Mouse (Mus musculus): Measurements from ENCODE around the gene Adamts16. TPM values are rescaled to one million over a fixed set of nuclear protein-coding genes. Genes with fewer than 3 reads are reported as not detected.

Adamts16 gene
- polyA plus RNA-seq, 1 experiment from 2014 or later, result 15.2 TPM

- Histone ChIP-seq H3K4me2 (no peak overlapping the region), H3K9me3 (replicated peaks) (no peaks in the 10 kb centered on the region), H3K4me1 (peaks cover 11% of the 10 kb centered on the region), H3K36me3 (peaks cover 7% of the 10 kb centered on the region; the same call in 1 of the 2 replicates), H3K27ac (no peak overlapping the region), H3K4me3 (replicated peaks) (no peak overlapping the region), H3K9ac (no peak overlapping the region), H3K27me3 (no peaks in the 10 kb centered on the region)
- no peak for ATAC-seq (replicated peaks; ENCODE audit: low FRiP score)
- WGBS, result 26% methylated on average over 1 of the region's 1 CpGs
Measured at GRCm38 (mm10) chr13:70789022-70789421, 52.6 kb downstream of the Adamts16 start.

GRCm38 (mm10) chr13:70785078-70785477, 56.5 kb downstream of the Adamts16 start:
- Histone ChIP-seq H3K4me2 (no peak overlapping the region), H3K27me3 (no peaks in the 10 kb centered on the region), H3K4me3 (replicated peaks) (no peak overlapping the region), H3K9ac (no peak overlapping the region), H3K27ac (no peak overlapping the region), H3K4me1 (0 out of 2 replicates have a peak, but pooled peaks cover 2% of the 10 kb centered on the region), H3K9me3 (replicated peaks) (no peaks in the 10 kb centered on the region), H3K36me3 (peaks cover 3% of the 10 kb centered on the region; the same call in 1 of the 2 replicates)
- WGBS, result 71% methylated on average over 2 of the region's 2 CpGs
- ATAC-seq (replicated peaks; ENCODE audit: low FRiP score), result no peak

GRCm38 (mm10) chr13:70784126-70784525, 57.5 kb downstream of the Adamts16 start:
- no peak overlapping the region for H3K4me3 ChIP-seq (replicated peaks)
- H3K4me2 ChIP-seq, result no peak overlapping the region
- peaks cover 3% of the 10 kb centered on the region; the same call in 1 of the 2 replicates for H3K36me3 ChIP-seq
- H3K9ac ChIP-seq, result no peak overlapping the region
- H3K27ac ChIP-seq, result no peak overlapping the region
- H3K9me3 ChIP-seq (replicated peaks), result no peaks in the 10 kb centered on the region
- H3K27me3 ChIP-seq, result no peaks in the 10 kb centered on the region
- H3K4me1 ChIP-seq, result peaks cover 6% of the 10 kb centered on the region
- 71% methylated on average over 5 of the region's 5 CpGs for WGBS
- 0 out of 2 replicates have a peak, but pooled peaks have one; percentile 29 for ATAC-seq (replicated peaks; ENCODE audit: low FRiP score)

GRCm38 (mm10) chr13:70779781-70780180, 61.8 kb downstream of the Adamts16 start:
- H3K9me3 ChIP-seq (replicated peaks), result no peaks in the 10 kb centered on the region
- no peak for ATAC-seq (replicated peaks; ENCODE audit: low FRiP score)
- H3K4me3 ChIP-seq (replicated peaks), result no peak overlapping the region
- peaks cover 13% of the 10 kb centered on the region for H3K4me1 ChIP-seq
- no peak overlapping the region for H3K27ac ChIP-seq
- no peaks in the 10 kb centered on the region for H3K27me3 ChIP-seq
- no peak overlapping the region for H3K4me2 ChIP-seq
- peaks cover 15% of the 10 kb centered on the region; the same call in 1 of the 2 replicates for H3K36me3 ChIP-seq
- no peak overlapping the region for H3K9ac ChIP-seq
- WGBS, result 54% methylated on average over 7 of the region's 7 CpGs

GRCm38 (mm10) chr13:70778872-70779554, 62.6 kb downstream of the Adamts16 start:
- Histone ChIP-seq H3K4me2 (0 out of 2 replicates have a peak overlapping the region, but pooled peaks have one; percentile 8), H3K27me3 (no peaks in the 10 kb centered on the region), H3K36me3 (peaks cover 17% of the 10 kb centered on the region; the same call in 1 of the 2 replicates), H3K9ac (no peak overlapping the region), H3K27ac (0 out of 2 replicates have a peak overlapping the region, but pooled peaks have one; percentile 20), H3K4me3 (replicated peaks) (no peak overlapping the region), H3K9me3 (replicated peaks) (no peaks in the 10 kb centered on the region), H3K4me1 (peaks cover 13% of the 10 kb centered on the region)
- peak; percentile 60 for ATAC-seq (replicated peaks; ENCODE audit: low FRiP score)
- 13% methylated on average over 9 of the region's 9 CpGs for WGBS

GRCm38 (mm10) chr13:70771100-70771499, 70.5 kb downstream of the Adamts16 start:
- Histone ChIP-seq H3K4me3 (replicated peaks) (no peak overlapping the region), H3K9ac (no peak overlapping the region), H3K9me3 (replicated peaks) (no peaks in the 10 kb centered on the region), H3K4me1 (no peaks in the 10 kb centered on the region), H3K27ac (no peak overlapping the region), H3K36me3 (0 out of 2 replicates have a peak, but pooled peaks cover 16% of the 10 kb centered on the region), H3K4me2 (no peak overlapping the region), H3K27me3 (no peaks in the 10 kb centered on the region)
- no peak for ATAC-seq (replicated peaks; ENCODE audit: low FRiP score)
- 77% methylated on average over 6 of the region's 6 CpGs for WGBS

GRCm38 (mm10) chr13:70769156-70769555, 72.5 kb downstream of the Adamts16 start:
- Histone ChIP-seq H3K9ac (no peak overlapping the region), H3K9me3 (replicated peaks) (no peaks in the 10 kb centered on the region), H3K27ac (no peak overlapping the region), H3K4me1 (no peaks in the 10 kb centered on the region), H3K36me3 (0 out of 2 replicates have a peak, but pooled peaks cover 4% of the 10 kb centered on the region), H3K4me3 (replicated peaks) (no peak overlapping the region), H3K27me3 (no peaks in the 10 kb centered on the region), H3K4me2 (no peak overlapping the region)
- ATAC-seq (replicated peaks; ENCODE audit: low FRiP score), result no peak
- 75% methylated on average over 2 of the region's 2 CpGs for WGBS

GRCm38 (mm10) chr13:70767462-70767861, 74.1 kb downstream of the Adamts16 start:
- H3K9ac ChIP-seq, result no peak overlapping the region
- H3K27ac ChIP-seq, result no peak overlapping the region
- no peak overlapping the region for H3K4me3 ChIP-seq (replicated peaks)
- 0 out of 2 replicates have a peak, but pooled peaks cover 5% of the 10 kb centered on the region for H3K36me3 ChIP-seq
- H3K9me3 ChIP-seq (replicated peaks), result no peaks in the 10 kb centered on the region
- H3K4me1 ChIP-seq, result no peaks in the 10 kb centered on the region
- no peak overlapping the region for H3K4me2 ChIP-seq
- H3K27me3 ChIP-seq, result no peaks in the 10 kb centered on the region
- no peak for ATAC-seq (replicated peaks; ENCODE audit: low FRiP score)

- no peak overlapping the region for H3K4me3 ChIP-seq (replicated peaks)
- no peak overlapping the region for H3K27ac ChIP-seq
- no peak for ATAC-seq (replicated peaks; ENCODE audit: low FRiP score)
- peaks cover 10% of the 10 kb centered on the region; the same call in 1 of the 2 replicates for H3K36me3 ChIP-seq
- WGBS, result 88% methylated on average over 6 of the region's 6 CpGs
- no peaks in the 10 kb centered on the region for H3K9me3 ChIP-seq (replicated peaks)
- H3K27me3 ChIP-seq, result no peaks in the 10 kb centered on the region
- H3K4me1 ChIP-seq, result no peaks in the 10 kb centered on the region
- no peak overlapping the region for H3K4me2 ChIP-seq
- no peak overlapping the region for H3K9ac ChIP-seq
Measured at GRCm38 (mm10) chr13:70764682-70765081, 76.9 kb downstream of the Adamts16 start.

- Histone ChIP-seq H3K4me1 (no peaks in the 10 kb centered on the region), H3K36me3 (peaks cover 6% of the 10 kb centered on the region; the same call in 1 of the 2 replicates), H3K4me2 (no peak overlapping the region), H3K9me3 (replicated peaks) (no peaks in the 10 kb centered on the region), H3K27ac (no peak overlapping the region), H3K9ac (no peak overlapping the region), H3K4me3 (replicated peaks) (no peak overlapping the region), H3K27me3 (no peaks in the 10 kb centered on the region)
- 80% methylated on average over 2 of the region's 2 CpGs for WGBS
- no peak for ATAC-seq (replicated peaks; ENCODE audit: low FRiP score)
Measured at GRCm38 (mm10) chr13:70762586-70762985, 79.0 kb downstream of the Adamts16 start.

- H3K27me3 ChIP-seq, result no peaks in the 10 kb centered on the region
- no peak overlapping the region for H3K27ac ChIP-seq
- no peak for ATAC-seq (replicated peaks; ENCODE audit: low FRiP score)
- no peak overlapping the region for H3K4me3 ChIP-seq (replicated peaks)
- 57% methylated on average over 2 of the region's 2 CpGs for WGBS
- H3K4me2 ChIP-seq, result no peak overlapping the region
- no peak overlapping the region for H3K9ac ChIP-seq
- H3K9me3 ChIP-seq (replicated peaks), result no peaks in the 10 kb centered on the region
- no peaks in the 10 kb centered on the region for H3K4me1 ChIP-seq
- H3K36me3 ChIP-seq, result peaks cover 6% of the 10 kb centered on the region; the same call in 1 of the 2 replicates
Measured at GRCm38 (mm10) chr13:70761312-70761711, 80.3 kb downstream of the Adamts16 start.

GRCm38 (mm10) chr13:70760186-70760585, 81.4 kb downstream of the Adamts16 start:
- peaks cover 9% of the 10 kb centered on the region for H3K36me3 ChIP-seq
- no peaks in the 10 kb centered on the region for H3K27me3 ChIP-seq
- H3K9me3 ChIP-seq (replicated peaks), result no peaks in the 10 kb centered on the region
- no peak overlapping the region for H3K4me3 ChIP-seq (replicated peaks)
- ATAC-seq (replicated peaks; ENCODE audit: low FRiP score), result no peak
- H3K27ac ChIP-seq, result no peak overlapping the region
- no peak overlapping the region for H3K9ac ChIP-seq
- no peaks in the 10 kb centered on the region for H3K4me1 ChIP-seq
- H3K4me2 ChIP-seq, result no peak overlapping the region
- WGBS, result 97% methylated on average over 9 of the region's 9 CpGs

Data from kidney, embryonic 15.5 days (tissue).